8 mouse cellular contexts compared by ENCODE assay signal in genomic region chr2:103817145-103817895, GRCm38 (mm10). TPM values are rescaled to one million over a fixed set of nuclear protein-coding genes. Genes with fewer than 3 reads are reported as not detected.
DNase-seq lines count a peak whose midpoint lies in the region; ATAC-seq and TF ChIP-seq lines count a peak whose summit lies in the region.

No protein-coding gene starts in this region.

- ATAC-seq in hindbrain, embryonic 13.5 days (ENCODE audit: low FRiP score): 0 out of 2 replicates have a peak, but pooled peaks have one; percentile 59
- ATAC-seq in lung, postnatal 0 days: peak; percentile 68
- ATAC-seq in CD4-positive, CD25-positive, alpha-beta regulatory T cell, adult 4 months: no peak

- peak overlapping the region; percentile 36; the same call in 1 of the 2 replicates for H3K4me3 ChIP-seq in heart, embryonic 10.5 days
- H3K4me3 ChIP-seq in hindbrain, embryonic 13.5 days: no peak overlapping the region
- no peak overlapping the region for H3K4me3 ChIP-seq in lung, postnatal 0 days (ENCODE audit: low read depth, low read length)

- no peak for TF ChIP-seq EP300 in lung, postnatal 0 days (IDR thresholded peaks at IDR 0.05)

- H3K4me2 ChIP-seq in hindbrain, embryonic 13.5 days: 0 out of 2 replicates have a peak overlapping the region, but pooled peaks have one; percentile 1
- H3K4me2 ChIP-seq in lung, postnatal 0 days (replicated peaks; ENCODE audit: low read depth, low read length): peak overlapping the region; percentile 17; the same call in 1 of the 2 replicates

- no peak for DNase-seq in heart, embryonic 10.5 days (ENCODE audit: low spot score)
- no peak for DNase-seq in heart, adult 8-10 months (ENCODE audit: low spot score)
- peak; percentile 26 for DNase-seq in Muller cell, postnatal 12 days (ENCODE audit: inconsistent ontology term)
- DNase-seq in lung, postnatal 0 days (ENCODE audit: low spot score): peak; percentile 68
- DNase-seq in B cell, adult 2 months: no peak
- DNase-seq in spleen, adult 12 weeks (ENCODE audit: low spot score): no peak

- 32% methylated on average over 6 of the region's 6 CpGs for WGBS in heart, embryonic 10.5 days
- 35% methylated on average over 6 of the region's 6 CpGs for WGBS in hindbrain, embryonic 13.5 days
- WGBS in lung, postnatal 0 days: 24% methylated on average over 6 of the region's 6 CpGs

- H3K36me3 ChIP-seq in heart, embryonic 10.5 days: no peaks in the 10 kb centered on the region
- H3K36me3 ChIP-seq in hindbrain, embryonic 13.5 days: no peaks in the 10 kb centered on the region
- H3K36me3 ChIP-seq in lung, postnatal 0 days (ENCODE audit: insufficient read depth, low read length): no peaks in the 10 kb centered on the region

- no peak overlapping the region for H3K9ac ChIP-seq in hindbrain, embryonic 13.5 days
- no peak overlapping the region for H3K9ac ChIP-seq in lung, postnatal 0 days (replicated peaks; ENCODE audit: low read depth)

- H3K27me3 ChIP-seq in heart, embryonic 10.5 days (ENCODE audit: insufficient read depth, poor library complexity, severe bottlenecking): no peaks in the 10 kb centered on the region
- no peaks in the 10 kb centered on the region for H3K27me3 ChIP-seq in hindbrain, embryonic 13.5 days
- no peaks in the 10 kb centered on the region for H3K27me3 ChIP-seq in lung, postnatal 0 days (replicated peaks; ENCODE audit: insufficient read depth, low read length)

- TF ChIP-seq CTCF in lung, postnatal 0 days (IDR thresholded peaks at IDR 0.05): no peak

- peak overlapping the region; percentile 2; the same call in 1 of the 2 replicates for H3K27ac ChIP-seq in heart, embryonic 10.5 days
- H3K27ac ChIP-seq in hindbrain, embryonic 13.5 days: no peak overlapping the region
- no peak overlapping the region for H3K27ac ChIP-seq in lung, postnatal 0 days (ENCODE audit: low read length)

- 0 out of 2 replicates have a peak, but pooled peaks cover 5% of the 10 kb centered on the region for H3K4me1 ChIP-seq in heart, embryonic 10.5 days
- H3K4me1 ChIP-seq in hindbrain, embryonic 13.5 days (replicated peaks): no peaks in the 10 kb centered on the region
- no peaks in the 10 kb centered on the region for H3K4me1 ChIP-seq in lung, postnatal 0 days (ENCODE audit: insufficient read depth, low read depth, low read length)

- no peaks in the 10 kb centered on the region for H3K9me3 ChIP-seq in heart, embryonic 10.5 days
- no peaks in the 10 kb centered on the region for H3K9me3 ChIP-seq in hindbrain, embryonic 13.5 days
- no peaks in the 10 kb centered on the region for H3K9me3 ChIP-seq in lung, postnatal 0 days (ENCODE audit: low read length)

RNA-seq across cellular contexts. Expression of gene Caprin1, which starts 19.9 kb away (rescaled TPM):
- 325 and 347 TPM in 2 replicates for polyA plus RNA-seq in heart, embryonic 10.5 days (2016; fragmentation: Nextera tagmentation; extraction: Ambion mirVana)
- 100 to 1,000 TPM; 148 to 197 (median 176) TPM for total RNA-seq in heart, adult 8-10 months (2022)
- 408 and 431 TPM in 2 replicates for polyA plus RNA-seq in hindbrain, embryonic 13.5 days (2015; fragmentation: Nextera tagmentation; extraction: Ambion mirVana)
- 87.8 and 105 TPM in 2 replicates for polyA plus RNA-seq in lung, postnatal 0 days (2015; fragmentation: Nextera tagmentation; extraction: Ambion mirVana)
- polyA plus RNA-seq in CD4-positive, CD25-positive, alpha-beta regulatory T cell, adult 4 months (2017; shearing (Covaris generic)): 10 to 100 TPM; 84.9 to 89.3 TPM

RNA-seq across cellular contexts. Expression of gene Nat10, which starts 56.2 kb away (rescaled TPM):
- 26.6 and 32.2 TPM in 2 replicates for polyA plus RNA-seq in heart, embryonic 10.5 days (2016; fragmentation: Nextera tagmentation; extraction: Ambion mirVana)
- 10 to 100 TPM; 12.7 to 19.0 (median 16.5) TPM for total RNA-seq in heart, adult 8-10 months (2022)
- polyA plus RNA-seq in hindbrain, embryonic 13.5 days (2015; fragmentation: Nextera tagmentation; extraction: Ambion mirVana): 18.5 and 19.8 TPM in 2 replicates
- polyA plus RNA-seq in lung, postnatal 0 days (2015; fragmentation: Nextera tagmentation; extraction: Ambion mirVana): 6.2 TPM in 2 replicates
- polyA plus RNA-seq in CD4-positive, CD25-positive, alpha-beta regulatory T cell, adult 4 months (2017; shearing (Covaris generic)): 10 to 100 TPM; 26.2 to 39.1 TPM

Comparison
In these comparisons a context has a peak if more than half of its experiments do, and no peak if none do; other contexts are left out.
1. DNase-seq: peak in Muller cell, postnatal 12 days (single experiment) and lung, postnatal 0 days (single experiment); none in heart, embryonic 10.5 days (single experiment), heart, adult 8-10 months (single experiment), B cell, adult 2 months (0 of 2) and spleen, adult 12 weeks (single experiment).